Mouse (Mus musculus) embryo, embryonic 11 days (tissue): Measurements from ENCODE around the gene Myo5a.

Source experiments
- DNase-seq: peaks from one replicate; pipeline ENCODE4 v3.0.0-alpha.2; 2015

Myo5a gene

GRCm38 (mm10) chr9:75070457-75071028 lies at the start of gene Myo5a:
Gene Myo5a (plus strand): TSS chr9:75071015.
- DNase-seq = no peak

GRCm38 (mm10) chr9:75022546-75022945 lies 48.3 kb upstream of the Myo5a start:
- no peak for DNase-seq

- no peak for DNase-seq
Measured at GRCm38 (mm10) chr9:75023150-75023894, 47.5 kb upstream of the Myo5a start.

GRCm38 (mm10) chr9:75024089-75024488 lies 46.7 kb upstream of the Myo5a start:
- DNase-seq = peak; percentile 24

- DNase-seq = no peak
Measured at GRCm38 (mm10) chr9:75025689-75026088, 45.1 kb upstream of the Myo5a start.

GRCm38 (mm10) chr9:75032408-75032807 lies 38.4 kb upstream of the Myo5a start:
- no peak for DNase-seq

GRCm38 (mm10) chr9:75033141-75033540 lies 37.7 kb upstream of the Myo5a start:
- peak; percentile 32 for DNase-seq

GRCm38 (mm10) chr9:75034691-75035090 lies 36.1 kb upstream of the Myo5a start:
- DNase-seq = no peak

- DNase-seq = no peak
Measured at GRCm38 (mm10) chr9:75035944-75036343, 34.9 kb upstream of the Myo5a start.

- DNase-seq = peak; percentile 94
Measured at GRCm38 (mm10) chr9:75037451-75038356, 33.1 kb upstream of the Myo5a start, which contains the start of gene Arpp19. Gene Arpp19 (plus strand): TSS chr9:75037614.

- DNase-seq = no peak
Measured at GRCm38 (mm10) chr9:75038357-75038688, 32.5 kb upstream of the Myo5a start.

- no peak for DNase-seq
Measured at GRCm38 (mm10) chr9:75040566-75040965, 30.2 kb upstream of the Myo5a start.

- no peak for DNase-seq
Measured at GRCm38 (mm10) chr9:75041840-75042525, 28.8 kb upstream of the Myo5a start.

GRCm38 (mm10) chr9:75043191-75043590 lies 27.6 kb upstream of the Myo5a start:
- no peak for DNase-seq

- no peak for DNase-seq
Measured at GRCm38 (mm10) chr9:75047079-75047478, 23.7 kb upstream of the Myo5a start.

GRCm38 (mm10) chr9:75049100-75049499 lies 21.7 kb upstream of the Myo5a start:
- no peak for DNase-seq

GRCm38 (mm10) chr9:75050003-75050402 lies 20.8 kb upstream of the Myo5a start:
- DNase-seq = peak; percentile 81

- DNase-seq = no peak
Measured at GRCm38 (mm10) chr9:75051841-75052240, 19.0 kb upstream of the Myo5a start.

GRCm38 (mm10) chr9:75055046-75055445 lies 15.8 kb upstream of the Myo5a start:
- no peak for DNase-seq

- DNase-seq = no peak
Measured at GRCm38 (mm10) chr9:75064678-75065331, 6.0 kb upstream of the Myo5a start.

- DNase-seq = peak; percentile 90
Measured at GRCm38 (mm10) chr9:75071029-75071705, 352 bp downstream of the Myo5a start.

- DNase-seq = no peak
Measured at GRCm38 (mm10) chr9:75071706-75072192, 934 bp downstream of the Myo5a start.
